Mouse (Mus musculus) lung, adult 2 months (tissue): ENCODE measurements around the gene Uox. TPM values are rescaled to one million over a fixed set of nuclear protein-coding genes. Genes with fewer than 3 reads are reported as not detected.
A peak's percentile ranks its signal among the peaks of the same experiment; 100 is the strongest.

ENCODE experiments used
- DNase-seq: peaks from one replicate; pipeline ENCODE4 v3.0.0; 2022
- H3K4me1 ChIP-seq: fragments of 200-500 bp; 2 replicates; pipeline ENCODE4 v1.6.1; 2011; ENCODE audit warnings: low read length; ENCODE audit not compliant: control insufficient read depth, insufficient read depth
- H3K4me3 ChIP-seq: fragments of 200-500 bp; replicated peaks from 2 replicates; pipeline ENCODE3; 2011; ENCODE audit warnings: low read depth, mild to moderate bottlenecking, control low read depth, low read length; ENCODE audit errors: extremely low read depth
- CTCF ChIP-seq: fragments of 200-500 bp; IDR thresholded peaks from 2 replicates; pipeline ENCODE4 v1.5.1; 2011; ENCODE audit warnings: mild to moderate bottlenecking, low read length, control low read depth; ENCODE audit not compliant: insufficient read depth
- POLR2A ChIP-seq: fragments of 200-500 bp; IDR thresholded peaks from 2 replicates; pipeline ENCODE4 v1.6.1; 2011; ENCODE audit warnings: low read depth, mild to moderate bottlenecking, control low read depth, low read length, borderline replicate concordance; ENCODE audit errors: extremely low read depth
- WGBS: fragments of 180-500 bp; shearing (Covaris S2); methylation state at CpG from one replicate; pipeline ENCODE4 v1.1.7; 2018; 5-methylcytosine and 5-hydroxymethylcytosine counted together
- polyA plus RNA-seq: library from polyadenylated mRNA; depleted of rRNA; stranded (reverse); fragments of >200 nt; gene quantifications from 2 replicates; pipeline ENCODE4 v1.2.3, GENCODE M21; 2012

Uox gene
- polyA plus RNA-seq, 1 experiment, result 0.82 TPM

DNA sequence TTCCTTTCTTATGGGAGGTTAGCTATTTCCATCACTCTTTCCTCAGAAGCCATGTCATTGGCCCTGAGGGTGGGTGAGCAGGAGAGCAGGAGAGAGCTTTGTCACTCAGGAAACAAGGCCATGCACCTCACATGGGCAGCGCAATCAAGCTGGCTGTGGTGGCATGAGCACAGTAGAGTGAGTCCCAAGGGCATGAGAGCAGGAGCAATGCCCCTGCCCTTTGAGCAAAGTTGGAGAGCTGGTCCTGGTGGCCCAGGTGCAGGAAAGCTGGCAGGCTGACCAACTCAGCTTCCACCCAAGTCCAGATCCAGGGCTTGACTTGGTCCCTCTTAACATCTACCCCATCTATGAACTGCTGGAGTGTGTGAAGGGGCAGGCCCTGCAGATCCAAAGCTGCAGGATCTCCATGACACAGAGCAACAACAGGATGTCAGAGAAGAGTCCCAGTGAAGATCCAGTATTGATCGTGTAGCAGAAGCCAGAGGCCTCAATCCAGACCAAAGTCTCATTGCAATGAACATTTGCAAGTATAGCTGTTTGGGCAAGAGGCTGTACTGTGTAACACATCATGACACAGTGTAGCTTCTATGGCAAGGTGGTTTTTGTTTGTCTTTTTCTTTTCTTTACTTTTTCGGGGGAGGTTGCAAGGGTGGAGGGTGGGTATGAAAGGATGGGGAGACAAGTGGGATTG lies 10.0 kb downstream of the Uox start:
- Histone ChIP-seq H3K4me3 (no peak overlapping the region), H3K4me1 (no peaks in the 10 kb centered on the region; the same call in 1 of the 2 replicates)
- 87% methylated on average over 3 of the region's 3 CpGs for WGBS
- no peak for TF ChIP-seq POLR2A
- no peak for TF ChIP-seq CTCF
- no peak for DNase-seq

DNA sequence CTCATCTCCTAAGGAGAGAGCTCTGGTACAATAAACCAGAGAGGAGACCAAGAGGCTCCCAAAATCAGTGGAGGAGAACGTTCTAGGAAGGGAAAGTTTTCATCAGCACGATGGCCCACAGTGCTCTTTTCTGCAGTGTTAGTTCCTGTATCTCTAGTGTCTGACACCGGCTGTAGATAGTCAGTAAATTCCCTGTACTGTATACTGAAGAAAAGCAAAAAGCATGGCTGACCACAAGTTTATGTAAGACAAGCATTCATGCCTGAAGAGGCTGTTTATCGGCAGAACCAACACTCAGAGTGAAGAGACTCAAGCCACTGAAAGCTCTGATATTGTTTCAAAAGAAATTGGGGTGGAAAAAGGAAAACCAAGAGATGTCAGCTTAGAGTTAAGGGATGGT lies 13.3 kb downstream of the Uox start:
- TF ChIP-seq POLR2A (no peak), CTCF (no peak)
- H3K4me3 ChIP-seq, result no peak overlapping the region
- WGBS, result 57% methylated on average over 4 of the region's 4 CpGs
- DNase-seq, result no peak
- no peaks in the 10 kb centered on the region; the same call in 1 of the 2 replicates for H3K4me1 ChIP-seq

DNA sequence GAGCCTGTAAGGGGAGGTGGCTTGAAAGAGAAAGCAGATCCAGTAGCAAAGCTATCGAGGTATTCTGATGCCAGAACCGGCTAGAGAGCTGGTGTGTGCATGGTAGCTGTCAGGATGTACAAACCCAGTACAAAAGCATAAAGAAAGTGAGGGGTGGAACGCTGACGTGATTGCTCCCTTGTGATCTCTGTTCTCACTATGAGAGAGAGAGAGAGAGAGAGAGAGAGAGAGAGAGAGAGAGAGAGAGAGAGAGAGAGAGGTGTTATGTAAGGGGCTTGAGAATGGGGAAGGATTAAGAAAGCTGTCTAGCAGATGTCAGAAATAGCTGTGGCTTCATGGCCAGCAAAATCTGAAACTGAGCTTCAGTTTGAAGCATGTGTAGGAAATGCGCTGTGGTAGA lies 13.7 kb downstream of the Uox start:
- Histone ChIP-seq H3K4me3 (no peak overlapping the region), H3K4me1 (no peaks in the 10 kb centered on the region; the same call in 1 of the 2 replicates)
- no peak for DNase-seq
- WGBS, result 40% methylated on average over 5 of the region's 5 CpGs
- TF ChIP-seq POLR2A, result no peak
- no peak for TF ChIP-seq CTCF

DNA sequence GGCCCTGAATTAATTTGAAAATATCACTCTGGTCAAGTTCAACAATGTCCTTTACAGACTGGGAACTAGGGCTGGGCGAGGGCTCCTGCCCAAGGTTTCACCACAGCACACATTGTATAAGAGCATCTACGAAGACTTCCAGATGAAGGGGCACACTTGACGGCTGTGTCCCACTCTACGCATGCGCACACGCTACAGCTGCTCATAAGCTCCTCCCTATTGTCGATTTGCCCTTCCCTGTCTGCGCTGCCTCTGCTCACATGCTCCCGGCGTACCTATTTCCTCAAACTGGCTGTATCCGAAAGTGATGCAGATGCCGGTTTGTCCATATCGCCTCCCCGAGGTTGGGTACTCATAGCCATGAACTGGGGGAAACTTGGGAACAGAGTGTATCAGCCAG lies 16.4 kb downstream of the Uox start:
- H3K4me1 ChIP-seq, result no peaks in the 10 kb centered on the region; the same call in 1 of the 2 replicates
- TF ChIP-seq CTCF (no peak), POLR2A (no peak)
- 90% methylated on average over 14 of the region's 14 CpGs for WGBS
- H3K4me3 ChIP-seq, result no peak overlapping the region
- DNase-seq, result no peak

DNA sequence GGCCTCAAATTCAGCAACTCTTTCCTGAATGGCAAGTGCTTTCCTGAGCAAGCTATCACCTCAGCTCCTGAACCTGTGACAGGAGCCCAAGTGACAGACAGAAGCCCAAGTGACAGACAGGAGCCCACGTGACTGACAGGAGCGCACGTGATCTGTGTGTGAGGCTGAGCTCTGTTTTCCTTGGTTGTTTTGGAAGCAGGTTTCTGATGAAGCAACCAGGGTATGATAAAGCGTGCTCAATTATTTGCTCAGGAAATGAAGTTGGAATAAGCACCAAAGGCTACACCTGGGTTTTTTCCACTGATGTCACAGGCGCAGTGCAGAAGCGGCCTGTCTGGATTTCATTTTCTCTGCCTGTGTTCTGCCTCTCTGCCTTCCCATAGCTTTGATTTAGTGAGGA lies 19.3 kb downstream of the Uox start:
- no peak overlapping the region for H3K4me3 ChIP-seq
- DNase-seq, result no peak
- H3K4me1 ChIP-seq, result no peaks in the 10 kb centered on the region
- 83% methylated on average over 6 of the region's 6 CpGs for WGBS
- TF ChIP-seq CTCF (no peak), POLR2A (no peak)

DNA sequence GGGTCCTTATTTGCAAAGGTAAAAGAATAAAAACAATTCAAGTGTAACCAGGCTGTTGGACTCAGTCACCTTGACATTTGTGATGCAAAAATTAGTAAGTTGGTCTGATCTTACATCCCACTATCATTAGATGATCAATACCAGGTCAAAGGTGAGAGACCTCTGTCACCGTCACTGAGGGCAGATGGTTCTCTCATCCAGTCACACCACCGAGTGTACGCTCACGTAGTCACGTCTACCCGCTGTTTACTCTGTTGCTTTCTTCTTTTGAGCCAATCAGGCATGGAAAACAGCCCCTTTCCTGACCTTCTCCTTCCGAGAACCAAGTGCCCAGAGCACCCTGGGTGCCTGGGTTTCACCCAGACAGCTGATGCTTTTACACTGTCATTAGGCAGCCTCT lies 20.9 kb downstream of the Uox start:
- no peak for DNase-seq
- TF ChIP-seq CTCF (no peak), POLR2A (no peak)
- Histone ChIP-seq H3K4me3 (no peak overlapping the region), H3K4me1 (no peaks in the 10 kb centered on the region)
- WGBS, result 80% methylated on average over 7 of the region's 7 CpGs

DNA sequence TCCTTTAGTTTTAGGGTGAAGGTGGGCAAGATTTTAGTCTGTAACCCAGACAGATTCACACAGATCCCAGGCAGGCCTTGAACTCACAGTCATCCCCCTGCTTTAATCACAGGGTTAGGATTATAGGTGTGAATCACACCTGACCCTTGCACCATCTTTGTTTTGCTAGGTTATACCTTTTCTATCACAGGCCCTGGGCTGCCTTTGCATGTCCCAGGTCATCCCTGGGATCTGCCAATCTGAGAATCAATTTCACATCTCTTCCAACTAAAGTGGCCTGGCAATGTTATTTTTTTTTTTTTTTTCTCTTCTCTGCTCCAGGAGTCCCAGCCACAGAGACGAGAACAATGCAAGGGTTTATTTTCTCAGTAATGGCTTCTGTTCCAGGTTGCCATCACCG lies 21.4 kb downstream of the Uox start:
- TF ChIP-seq POLR2A, result no peak
- no peak for TF ChIP-seq CTCF
- H3K4me3 ChIP-seq, result no peak overlapping the region
- no peak for DNase-seq
- no peaks in the 10 kb centered on the region for H3K4me1 ChIP-seq
- 70% methylated on average over 2 of the region's 2 CpGs for WGBS

- WGBS, result 85% methylated on average over 6 of the region's 6 CpGs
- H3K4me1 ChIP-seq, result no peaks in the 10 kb centered on the region
- TF ChIP-seq CTCF (no peak), POLR2A (no peak)
Observed at GRCm38 (mm10) chr3:146595440-146595839, 25.2 kb downstream of the Uox start.

DNA sequence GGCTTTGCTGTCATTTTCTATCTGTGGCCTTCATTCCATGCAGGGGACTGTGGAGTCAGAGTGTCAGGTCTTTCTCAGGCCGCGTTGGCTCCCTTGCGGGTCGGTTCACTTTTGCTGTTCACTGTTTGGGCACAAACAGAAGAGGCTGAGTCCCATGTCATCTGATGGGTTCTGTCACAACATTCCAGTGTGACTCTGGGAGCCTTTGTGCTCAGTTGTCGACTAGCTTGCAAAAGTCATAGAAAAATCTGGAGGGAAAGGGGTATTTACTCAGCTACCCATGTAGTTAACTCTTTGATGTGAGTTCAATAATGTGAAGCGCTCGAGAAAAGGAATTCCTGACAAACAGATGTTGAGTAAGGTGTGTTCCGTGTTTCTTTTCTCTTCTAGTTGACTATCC lies 26.2 kb downstream of the Uox start:
- TF ChIP-seq POLR2A (no peak), CTCF (no peak)
- no peaks in the 10 kb centered on the region for H3K4me1 ChIP-seq
- DNase-seq, result no peak
- WGBS, result 83% methylated on average over 8 of the region's 8 CpGs
- H3K4me3 ChIP-seq, result no peak overlapping the region

More at GRCm38 (mm10) chr3:146595440-146595839, 25.2 kb downstream of the Uox start:
- no peak for DNase-seq
- H3K4me3 ChIP-seq, result no peak overlapping the region

GRCm38 (mm10) chr3:146596864-146597263 lies 26.6 kb downstream of the Uox start:
- Histone ChIP-seq H3K4me3 (no peak overlapping the region), H3K4me1 (no peaks in the 10 kb centered on the region)
- 91% methylated on average over 7 of the region's 7 CpGs for WGBS
- DNase-seq, result no peak
- TF ChIP-seq CTCF, result no peak
- TF ChIP-seq POLR2A, result no peak

DNA sequence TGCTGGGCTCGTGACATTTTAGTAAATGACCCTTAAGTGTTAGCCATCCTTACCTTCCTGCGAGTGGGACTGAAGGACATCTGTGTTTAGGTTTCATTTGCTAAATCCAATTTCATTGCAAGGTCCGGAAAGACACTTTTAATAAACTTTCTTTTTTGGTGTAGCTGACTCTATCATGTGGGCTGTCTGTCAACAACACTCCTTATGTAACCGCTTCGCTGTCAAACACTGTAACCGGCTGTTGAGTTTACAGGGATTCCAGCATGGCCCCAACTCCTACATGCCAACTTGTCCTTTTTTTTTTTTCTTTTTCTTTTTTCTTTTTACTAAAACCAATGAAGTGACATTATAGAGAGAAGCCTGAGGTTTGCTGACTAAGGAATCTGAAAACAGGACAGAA lies 28.2 kb downstream of the Uox start:
- DNase-seq, result no peak
- TF ChIP-seq CTCF (no peak), POLR2A (no peak)
- H3K4me3 ChIP-seq, result peak overlapping the region; percentile 58
- H3K4me1 ChIP-seq, result no peaks in the 10 kb centered on the region
- 42% methylated on average over 6 of the region's 6 CpGs for WGBS
